Mouse (Mus musculus) right cerebral cortex, adult 18-20 months (tissue): ENCODE measurements around the gene Kif17.

Source experiments
- DNase-seq: peaks from one replicate; pipeline ENCODE4 v3.0.0; 2022; ENCODE audit warnings: mixed read lengths

Gene Kif17

GRCm38 (mm10) chr4:138250088-138250960 is at the start of gene Kif17, which contains the start of gene Sh2d5:
Gene Kif17 (plus strand): TSS chr4:138250435.
Gene Sh2d5 (plus strand): TSS chr4:138250403.
- DNase-seq = peak; percentile 96

- DNase-seq = no peak
Measured at GRCm38 (mm10) chr4:138200769-138201168, 49.5 kb upstream of the Kif17 start.

GRCm38 (mm10) chr4:138201696-138202095 is 48.5 kb upstream of the Kif17 start:
- DNase-seq = no peak

- no peak for DNase-seq
Measured at GRCm38 (mm10) chr4:138210116-138210515, 40.1 kb upstream of the Kif17 start.

- DNase-seq = no peak
Measured at GRCm38 (mm10) chr4:138213861-138214260, 36.4 kb upstream of the Kif17 start.

GRCm38 (mm10) chr4:138215671-138216199 is 34.5 kb upstream of the Kif17 start:
- no peak for DNase-seq

GRCm38 (mm10) chr4:138216200-138216890 is 33.9 kb upstream of the Kif17 start, which contains the start of gene Hp1bp3:
Gene Hp1bp3 (plus strand): TSS chr4:138216296.
- DNase-seq = peak; percentile 79

GRCm38 (mm10) chr4:138216891-138217392 is 33.3 kb upstream of the Kif17 start:
- DNase-seq = peak; percentile 98

GRCm38 (mm10) chr4:138217441-138217840 is 32.8 kb upstream of the Kif17 start:
- peak; percentile 49 for DNase-seq

- DNase-seq = no peak
Measured at GRCm38 (mm10) chr4:138217951-138218685, 32.1 kb upstream of the Kif17 start.

- no peak for DNase-seq
Measured at GRCm38 (mm10) chr4:138219331-138219730, 30.9 kb upstream of the Kif17 start.

- DNase-seq = no peak
Measured at GRCm38 (mm10) chr4:138220761-138221160, 29.5 kb upstream of the Kif17 start.

- no peak for DNase-seq
Measured at GRCm38 (mm10) chr4:138221406-138221805, 28.8 kb upstream of the Kif17 start.

GRCm38 (mm10) chr4:138222396-138222795 is 27.8 kb upstream of the Kif17 start:
- no peak for DNase-seq

- no peak for DNase-seq
Measured at GRCm38 (mm10) chr4:138223623-138224022, 26.6 kb upstream of the Kif17 start.

- peak; percentile 92 for DNase-seq
Measured at GRCm38 (mm10) chr4:138246756-138247665, 3.2 kb upstream of the Kif17 start.

- DNase-seq = no peak
Measured at GRCm38 (mm10) chr4:138251819-138252218, 1.6 kb downstream of the Kif17 start.

GRCm38 (mm10) chr4:138252231-138252630 is 2.0 kb downstream of the Kif17 start:
- DNase-seq = no peak

GRCm38 (mm10) chr4:138257116-138257687 is 7.0 kb downstream of the Kif17 start:
- DNase-seq = no peak

- no peak for DNase-seq
Measured at GRCm38 (mm10) chr4:138258663-138259062, 8.4 kb downstream of the Kif17 start.

- DNase-seq = no peak
Measured at GRCm38 (mm10) chr4:138259482-138259881, 9.2 kb downstream of the Kif17 start.
